Mouse (Mus musculus) erythroblast, embryonic 14.5 days (primary cell): ENCODE data around the gene Pip4k2b.

Source experiments
- GATA1 ChIP-seq: IDR thresholded peaks from 2 replicates; pipeline ENCODE4 v1.6.1; 2012; ENCODE audit warnings: low read length, inconsistent platforms, mixed read lengths
- TAL1 ChIP-seq: IDR thresholded peaks from 3 replicates; pipeline ENCODE4 v1.6.1; 2012; ENCODE audit warnings: low read length, inconsistent platforms, mixed read lengths

- TF ChIP-seq TAL1: no peak
- TF ChIP-seq GATA1: no peak
Measured at GRCm38 (mm10) chr11:97684063-97684680, 60.3 kb downstream of the Pip4k2b start.
